Mouse (Mus musculus): ENCODE measurements around the gene Pdzrn4. TPM values are rescaled to one million over a fixed set of nuclear protein-coding genes. Genes with fewer than 3 reads are reported as not detected.

The Pdzrn4 gene
- polyA plus RNA-seq, 1 experiment from 2014 or later, result 0.26 TPM

DNA sequence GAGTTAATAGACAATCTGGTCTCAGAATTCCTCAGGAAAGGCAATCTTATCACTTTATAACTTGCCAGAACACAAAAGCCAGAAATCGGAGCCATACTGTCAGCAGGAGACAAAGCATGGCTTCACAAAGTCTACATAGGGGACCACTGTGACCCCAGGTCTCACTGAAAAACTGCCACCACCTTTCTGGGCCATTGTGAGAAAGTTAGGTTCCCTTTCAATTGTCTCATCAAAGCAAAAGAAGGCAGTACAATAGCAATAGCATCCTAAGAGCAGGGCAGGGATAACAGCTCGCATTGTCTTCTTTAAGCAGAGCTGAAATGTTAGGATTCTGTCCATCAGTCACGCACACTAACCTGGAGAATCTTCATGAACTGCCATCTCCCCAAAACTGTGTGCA lies 216.5 kb downstream of the Pdzrn4 start:
- ATAC-seq (replicated peaks; ENCODE audit: low FRiP score) (no peak), DNase-seq (ENCODE audit: low spot score) (no peak)
- no peak overlapping the region for H3K9ac ChIP-seq (ENCODE audit: low read depth, low read length)
- no peaks in the 10 kb centered on the region for H3K36me3 ChIP-seq (ENCODE audit: control insufficient read depth, insufficient read depth, low read length)
- no peaks in the 10 kb centered on the region for H3K4me1 ChIP-seq (replicated peaks; ENCODE audit: control insufficient read depth, insufficient read depth, low read length)
- no peak overlapping the region for H3K27ac ChIP-seq (ENCODE audit: low read depth, low read length)
- H3K4me2 ChIP-seq, result no peak overlapping the region
- 81% methylated on average over 3 of the region's 3 CpGs for whole genome bisulfite sequencing
- H3K27me3 ChIP-seq (replicated peaks; ENCODE audit: control insufficient read depth, insufficient read depth, low read length), result no peaks in the 10 kb centered on the region
- no peaks in the 10 kb centered on the region for H3K9me3 ChIP-seq (ENCODE audit: control insufficient read depth, low read length)
- H3K4me3 ChIP-seq (ENCODE audit: low read depth, low read length), result no peak overlapping the region

DNA sequence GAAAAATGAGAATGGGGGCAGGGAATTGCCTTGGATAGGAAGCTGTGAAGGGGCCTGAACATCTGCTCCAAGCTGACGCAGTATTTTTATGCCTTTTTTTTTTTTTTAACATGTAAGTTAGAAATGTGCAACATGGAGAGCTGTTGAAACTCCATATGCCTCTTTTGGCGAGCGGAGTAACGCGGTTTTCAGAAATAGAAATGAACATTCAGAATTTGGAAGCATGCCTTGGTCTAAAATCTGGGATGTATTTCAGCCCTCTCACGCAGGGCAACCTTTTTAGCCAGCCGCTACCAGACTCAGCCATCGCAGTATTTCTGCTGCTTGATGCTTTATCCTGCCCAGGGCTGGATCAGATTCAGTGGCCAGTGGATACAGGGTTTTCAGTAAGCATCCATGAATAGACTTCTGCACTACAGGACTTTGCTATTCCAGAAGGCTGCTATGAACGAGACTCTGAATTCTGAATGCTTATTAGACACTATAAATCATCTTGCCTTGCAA lies 225.1 kb downstream of the Pdzrn4 start:
- H3K9me3 ChIP-seq (ENCODE audit: control insufficient read depth, low read length), result no peaks in the 10 kb centered on the region
- no peaks in the 10 kb centered on the region for H3K36me3 ChIP-seq (ENCODE audit: control insufficient read depth, insufficient read depth, low read length)
- H3K9ac ChIP-seq (ENCODE audit: low read depth, low read length), result no peak overlapping the region
- H3K4me1 ChIP-seq (replicated peaks; ENCODE audit: control insufficient read depth, insufficient read depth, low read length), result no peaks in the 10 kb centered on the region
- no peak overlapping the region for H3K27ac ChIP-seq (ENCODE audit: low read depth, low read length)
- 84% methylated on average over 9 of the region's 9 CpGs for WGBS
- ATAC-seq (replicated peaks; ENCODE audit: low FRiP score) (no peak), DNase-seq (ENCODE audit: low spot score) (no peak)
- no peak overlapping the region for H3K4me2 ChIP-seq
- H3K4me3 ChIP-seq (ENCODE audit: low read depth, low read length), result no peak overlapping the region
- no peaks in the 10 kb centered on the region for H3K27me3 ChIP-seq (replicated peaks; ENCODE audit: control insufficient read depth, insufficient read depth, low read length)

DNA sequence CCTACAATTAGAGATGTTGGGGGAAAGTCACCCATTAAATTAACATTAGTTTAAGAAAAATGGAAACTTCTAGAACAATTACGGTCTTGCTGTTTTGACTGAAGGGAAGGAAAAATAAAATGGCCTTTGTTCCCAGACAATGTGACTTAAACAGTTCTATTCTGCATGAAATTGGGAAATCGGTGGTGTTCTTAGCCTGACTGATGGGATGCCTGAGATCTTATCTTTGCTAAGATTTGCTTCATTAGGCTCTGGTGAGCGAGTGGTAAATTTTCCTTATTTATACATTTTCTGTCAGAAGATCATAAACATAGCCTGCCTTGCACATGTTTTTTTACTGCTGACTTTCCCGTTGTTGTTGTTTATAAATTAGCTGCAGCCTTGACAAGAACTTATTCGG lies 225.6 kb downstream of the Pdzrn4 start:
- no peaks in the 10 kb centered on the region for H3K36me3 ChIP-seq (ENCODE audit: control insufficient read depth, insufficient read depth, low read length)
- no peak overlapping the region for H3K9ac ChIP-seq (ENCODE audit: low read depth, low read length)
- no peaks in the 10 kb centered on the region for H3K27me3 ChIP-seq (replicated peaks; ENCODE audit: control insufficient read depth, insufficient read depth, low read length)
- H3K4me1 ChIP-seq (replicated peaks; ENCODE audit: control insufficient read depth, insufficient read depth, low read length), result no peaks in the 10 kb centered on the region
- H3K4me3 ChIP-seq (ENCODE audit: low read depth, low read length), result no peak overlapping the region
- no peak overlapping the region for H3K4me2 ChIP-seq
- WGBS, result 72% methylated on average over 5 of the region's 5 CpGs
- ATAC-seq (replicated peaks; ENCODE audit: low FRiP score) (no peak), DNase-seq (ENCODE audit: low spot score) (no peak)
- H3K27ac ChIP-seq (ENCODE audit: low read depth, low read length), result no peak overlapping the region
- H3K9me3 ChIP-seq (ENCODE audit: control insufficient read depth, low read length), result no peaks in the 10 kb centered on the region

DNA sequence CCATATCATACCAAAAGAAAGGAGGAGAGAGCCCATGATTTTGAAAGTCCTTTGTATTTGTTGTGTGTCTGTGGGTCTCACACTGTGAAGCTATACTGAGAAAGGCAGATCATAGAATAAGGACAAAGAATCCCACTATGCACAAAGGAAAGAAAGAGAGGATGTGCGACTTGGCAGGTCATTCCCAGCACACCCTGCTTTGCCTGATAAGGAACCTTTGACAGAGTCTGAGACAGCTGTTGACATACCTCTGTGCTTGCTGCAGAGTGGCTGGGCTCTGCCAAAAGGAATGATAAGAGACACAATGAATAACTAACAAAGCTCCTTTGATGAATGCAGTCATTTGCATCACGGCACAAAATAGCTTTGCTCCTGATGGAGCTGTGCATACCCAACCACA lies 232.5 kb downstream of the Pdzrn4 start:
- Histone ChIP-seq H3K9me3 (ENCODE audit: control insufficient read depth, low read length) (no peaks in the 10 kb centered on the region), H3K27ac (ENCODE audit: low read depth, low read length) (no peak overlapping the region), H3K4me3 (ENCODE audit: low read depth, low read length) (no peak overlapping the region), H3K9ac (ENCODE audit: low read depth, low read length) (no peak overlapping the region), H3K27me3 (replicated peaks; ENCODE audit: control insufficient read depth, insufficient read depth, low read length) (no peaks in the 10 kb centered on the region), H3K4me1 (replicated peaks; ENCODE audit: control insufficient read depth, insufficient read depth, low read length) (no peaks in the 10 kb centered on the region), H3K4me2 (no peak overlapping the region), H3K36me3 (ENCODE audit: control insufficient read depth, insufficient read depth, low read length) (no peaks in the 10 kb centered on the region)
- WGBS, result 11% methylated on average over 2 of the region's 2 CpGs
- no peak for DNase-seq (ENCODE audit: low spot score)
- no peak for ATAC-seq (replicated peaks; ENCODE audit: low FRiP score)

DNA sequence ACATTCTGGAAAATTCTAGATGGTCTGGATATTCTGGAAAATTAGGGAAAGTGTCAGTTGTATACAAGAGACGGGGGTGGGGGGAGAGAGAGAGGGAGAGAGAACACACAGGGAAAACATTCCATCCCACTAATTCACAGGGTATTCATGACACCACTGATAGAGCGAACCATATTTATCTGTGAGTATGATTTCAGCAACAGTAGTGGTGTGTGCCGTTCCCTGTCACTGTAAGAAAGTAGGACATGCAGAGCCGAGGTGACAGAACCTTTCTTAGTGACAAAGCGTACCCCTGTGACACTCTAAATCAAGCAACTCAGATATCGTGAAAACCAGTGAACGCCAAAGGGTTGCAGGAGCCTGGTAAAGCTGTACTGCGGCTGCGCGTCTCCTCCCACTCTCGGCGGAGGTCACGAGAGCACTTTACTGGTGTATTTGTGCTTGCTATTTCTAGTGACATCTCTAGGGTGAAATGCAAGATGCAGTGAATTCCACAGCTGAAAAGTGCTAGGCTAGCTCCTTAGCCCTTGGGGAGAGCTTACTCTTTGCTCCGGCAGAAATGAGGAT lies 237.4 kb downstream of the Pdzrn4 start:
- DNase-seq (ENCODE audit: low spot score) (no peak), ATAC-seq (replicated peaks; ENCODE audit: low FRiP score) (no peak)
- 84% methylated on average over 14 of the region's 14 CpGs for WGBS
- H3K4me1 ChIP-seq (replicated peaks; ENCODE audit: control insufficient read depth, insufficient read depth, low read length), result no peaks in the 10 kb centered on the region
- no peak overlapping the region for H3K4me3 ChIP-seq (ENCODE audit: low read depth, low read length)
- H3K27me3 ChIP-seq (replicated peaks; ENCODE audit: control insufficient read depth, insufficient read depth, low read length), result no peaks in the 10 kb centered on the region
- no peak overlapping the region for H3K4me2 ChIP-seq
- no peaks in the 10 kb centered on the region for H3K36me3 ChIP-seq (ENCODE audit: control insufficient read depth, insufficient read depth, low read length)
- H3K9me3 ChIP-seq (ENCODE audit: control insufficient read depth, low read length), result no peaks in the 10 kb centered on the region
- H3K27ac ChIP-seq (ENCODE audit: low read depth, low read length), result no peak overlapping the region
- H3K9ac ChIP-seq (ENCODE audit: low read depth, low read length), result no peak overlapping the region

DNA sequence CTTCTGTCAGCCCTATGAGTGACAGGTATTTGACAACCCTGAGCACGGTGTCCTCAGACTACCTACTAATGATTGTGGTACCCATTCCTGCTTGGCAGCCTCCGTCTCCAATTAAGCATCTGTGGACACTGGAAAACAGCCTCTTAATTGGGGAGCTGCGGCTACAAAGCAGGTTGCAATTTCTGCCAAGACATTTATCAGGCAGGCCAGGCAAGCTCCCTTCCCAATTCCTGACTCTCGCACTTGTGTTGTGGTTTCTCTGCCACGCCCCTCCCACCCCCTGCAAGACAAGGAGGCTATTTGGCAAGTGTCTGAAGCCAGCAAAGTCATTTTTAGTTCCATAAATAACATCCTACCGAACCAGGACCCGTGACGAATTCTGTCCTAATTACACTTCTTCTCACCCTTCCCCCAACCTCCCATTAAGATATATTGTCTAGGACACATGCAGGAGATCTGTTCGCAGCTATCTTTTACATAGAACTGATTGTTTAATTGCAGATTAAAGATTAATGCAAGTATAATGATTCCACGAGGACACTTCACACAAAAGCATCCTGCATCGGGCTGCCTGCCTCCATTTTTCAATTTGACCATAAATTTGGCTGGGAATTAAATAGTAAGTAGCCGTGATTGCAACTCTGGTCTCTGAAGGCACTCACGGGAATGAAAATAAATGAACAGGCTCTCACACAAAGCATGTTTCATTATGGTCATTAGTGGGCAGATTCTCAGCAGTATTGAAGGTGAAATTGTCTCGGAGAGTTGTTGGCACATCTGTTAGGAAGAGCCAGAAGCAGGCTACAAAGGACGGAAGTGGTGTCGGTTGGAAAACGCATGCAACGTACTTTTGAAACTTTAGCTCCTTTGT lies 243.8 kb downstream of the Pdzrn4 start:
- H3K4me3 ChIP-seq (ENCODE audit: low read depth, low read length), result no peak overlapping the region
- ATAC-seq (replicated peaks; ENCODE audit: low FRiP score), result no peak
- H3K9ac ChIP-seq (ENCODE audit: low read depth, low read length), result no peak overlapping the region
- H3K9me3 ChIP-seq (ENCODE audit: control insufficient read depth, low read length), result no peaks in the 10 kb centered on the region
- no peak overlapping the region for H3K4me2 ChIP-seq
- no peaks in the 10 kb centered on the region for H3K27me3 ChIP-seq (replicated peaks; ENCODE audit: control insufficient read depth, insufficient read depth, low read length)
- H3K4me1 ChIP-seq (replicated peaks; ENCODE audit: control insufficient read depth, insufficient read depth, low read length), result no peaks in the 10 kb centered on the region
- DNase-seq (ENCODE audit: low spot score), result no peak
- H3K36me3 ChIP-seq (ENCODE audit: control insufficient read depth, insufficient read depth, low read length), result no peaks in the 10 kb centered on the region
- no peak overlapping the region for H3K27ac ChIP-seq (ENCODE audit: low read depth, low read length)
- 64% methylated on average over 18 of the region's 18 CpGs for WGBS

DNA sequence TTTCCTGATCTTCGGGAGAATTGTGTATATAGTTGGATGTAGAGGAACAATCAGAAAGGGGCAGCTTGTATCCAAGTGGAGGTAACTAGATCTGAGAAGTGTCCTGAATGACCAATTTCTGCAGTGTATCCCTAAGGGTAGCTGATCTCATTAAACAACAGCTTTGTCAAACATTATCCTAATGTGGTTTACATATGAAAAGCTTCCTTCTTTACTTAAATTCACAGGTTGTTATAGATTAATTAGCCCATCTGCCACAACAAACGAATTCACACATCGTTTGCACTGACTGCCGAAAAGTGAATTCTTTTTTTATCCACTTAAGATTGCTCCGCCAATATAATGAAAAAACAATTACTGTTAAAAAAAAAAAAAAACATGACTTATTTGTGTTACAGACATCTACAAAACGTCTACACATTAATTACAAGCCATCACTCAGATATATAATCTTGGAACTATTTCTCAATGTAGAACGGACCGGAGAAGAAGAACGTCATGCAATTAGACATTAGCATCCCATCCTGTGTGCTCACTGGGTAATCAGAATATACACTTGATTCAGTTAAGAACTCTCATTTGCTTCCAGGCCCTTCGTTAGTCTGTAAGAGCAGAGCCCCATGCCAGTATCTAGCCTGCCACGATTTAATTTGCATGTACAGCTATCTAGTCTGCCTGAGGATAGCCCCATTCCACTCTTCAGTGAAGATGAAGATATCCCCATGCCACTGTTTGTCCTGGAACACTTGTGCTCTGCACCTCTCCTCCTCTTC lies 274.8 kb downstream of the Pdzrn4 start:
- H3K36me3 ChIP-seq (ENCODE audit: control insufficient read depth, insufficient read depth, low read length), result no peaks in the 10 kb centered on the region
- DNase-seq (ENCODE audit: low spot score) (no peak), ATAC-seq (replicated peaks; ENCODE audit: low FRiP score) (no peak)
- no peaks in the 10 kb centered on the region for H3K27me3 ChIP-seq (replicated peaks; ENCODE audit: control insufficient read depth, insufficient read depth, low read length)
- H3K4me2 ChIP-seq, result no peak overlapping the region
- no peak overlapping the region for H3K27ac ChIP-seq (ENCODE audit: low read depth, low read length)
- WGBS, result 82% methylated on average over 11 of the region's 11 CpGs
- no peak overlapping the region for H3K4me3 ChIP-seq (ENCODE audit: low read depth, low read length)
- no peaks in the 10 kb centered on the region for H3K4me1 ChIP-seq (replicated peaks; ENCODE audit: control insufficient read depth, insufficient read depth, low read length)
- no peak overlapping the region for H3K9ac ChIP-seq (ENCODE audit: low read depth, low read length)
- H3K9me3 ChIP-seq (ENCODE audit: control insufficient read depth, low read length), result no peaks in the 10 kb centered on the region

DNA sequence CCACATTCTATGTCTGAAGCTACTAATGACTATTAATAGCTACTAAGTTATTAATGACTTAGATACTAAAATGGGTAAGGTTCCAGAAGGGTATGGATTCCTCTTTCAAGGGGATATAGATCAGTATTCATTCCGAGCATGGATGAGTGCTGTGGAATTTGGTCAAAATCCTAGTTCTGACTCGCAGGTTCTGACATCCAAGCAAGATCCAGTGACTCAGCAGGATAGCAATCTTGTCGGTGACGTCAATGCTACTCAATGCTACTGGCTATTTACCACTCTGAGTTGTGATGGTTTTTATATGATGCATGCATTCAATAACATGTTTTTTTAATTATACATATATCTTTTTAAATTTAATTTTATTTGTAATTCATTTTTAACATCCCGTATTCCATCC lies 279.4 kb downstream of the Pdzrn4 start:
- DNase-seq (ENCODE audit: low spot score) (no peak), ATAC-seq (replicated peaks; ENCODE audit: low FRiP score) (no peak)
- Histone ChIP-seq H3K4me2 (no peak overlapping the region), H3K27me3 (replicated peaks; ENCODE audit: control insufficient read depth, insufficient read depth, low read length) (no peaks in the 10 kb centered on the region), H3K4me1 (replicated peaks; ENCODE audit: control insufficient read depth, insufficient read depth, low read length) (no peaks in the 10 kb centered on the region), H3K4me3 (ENCODE audit: low read depth, low read length) (no peak overlapping the region), H3K9ac (ENCODE audit: low read depth, low read length) (no peak overlapping the region), H3K27ac (ENCODE audit: low read depth, low read length) (no peak overlapping the region), H3K9me3 (ENCODE audit: control insufficient read depth, low read length) (no peaks in the 10 kb centered on the region), H3K36me3 (ENCODE audit: control insufficient read depth, insufficient read depth, low read length) (no peaks in the 10 kb centered on the region)
- 87% methylated on average over 5 of the region's 5 CpGs for WGBS
